Mouse (Mus musculus) megakaryocyte progenitor cell, adult 5-6 weeks (primary cell): ENCODE measurements around the gene Plxna2. TPM values are rescaled to one million over a fixed set of nuclear protein-coding genes. Genes with fewer than 3 reads are reported as not detected.

Experiments used
- ATAC-seq: replicated peaks from 2 replicates; pipeline ENCODE4 v1.8.0; 2016; ENCODE audit warnings: mild to moderate bottlenecking, moderate TSS enrichment, inconsistent platforms; ENCODE audit not compliant: poor library complexity
- total RNA-seq, 2 experiments: library from RNA; stranded (forward) in 1 of 2; stranded (reverse) in 1 of 2; fragments of 157-497, 149-512 nt in 1 of 2; fragments of 200-1000 nt in 1 of 2; gene quantifications; 2 replicates each; pipeline versions ENCODE4 v1.2.3 to v1.2.4; 2015 to 2017

Gene Plxna2
- total RNA-seq, 2 experiments from 2014 or later = 0.17 to 0.72 TPM

DNA sequence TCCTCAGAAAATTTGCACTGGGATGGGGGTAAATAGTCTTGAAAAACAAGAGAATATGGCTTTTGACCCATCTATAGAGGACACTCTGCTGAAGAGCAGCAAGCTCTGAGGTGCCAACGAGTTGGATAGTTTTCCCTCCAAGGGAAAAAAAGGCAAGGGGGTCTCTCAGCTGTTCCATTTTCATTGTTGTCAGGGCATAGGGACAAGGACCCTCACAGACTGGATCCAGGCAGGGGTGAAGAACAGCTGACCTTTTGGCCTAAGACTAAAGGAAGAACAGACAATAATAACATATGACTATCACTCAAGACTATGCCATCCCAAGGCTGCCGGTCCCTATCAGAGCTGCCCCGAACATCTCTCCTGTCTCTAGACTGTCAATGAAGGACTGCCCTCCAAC is 4.2 kb downstream of the Plxna2 start:
- no peak for ATAC-seq

DNA sequence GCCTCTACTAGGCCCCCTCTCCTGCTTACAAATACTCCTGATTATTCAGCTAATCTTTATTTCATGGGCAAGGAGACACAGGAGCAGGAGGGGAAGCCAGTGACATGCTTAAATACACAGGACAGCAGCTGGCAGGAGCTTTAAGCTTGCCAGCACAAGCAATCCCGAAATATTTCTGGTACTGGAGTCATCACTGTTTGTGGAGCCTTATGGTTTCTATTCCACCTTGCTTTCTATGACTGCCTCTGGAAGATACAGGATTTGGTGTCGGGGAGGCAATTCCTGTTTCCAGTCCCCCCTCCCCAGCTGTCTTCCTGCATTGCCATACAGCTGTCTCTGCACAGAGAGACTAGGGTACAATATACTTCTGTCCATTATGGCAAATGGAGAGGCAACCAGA is 4.7 kb downstream of the Plxna2 start:
- ATAC-seq = no peak

DNA sequence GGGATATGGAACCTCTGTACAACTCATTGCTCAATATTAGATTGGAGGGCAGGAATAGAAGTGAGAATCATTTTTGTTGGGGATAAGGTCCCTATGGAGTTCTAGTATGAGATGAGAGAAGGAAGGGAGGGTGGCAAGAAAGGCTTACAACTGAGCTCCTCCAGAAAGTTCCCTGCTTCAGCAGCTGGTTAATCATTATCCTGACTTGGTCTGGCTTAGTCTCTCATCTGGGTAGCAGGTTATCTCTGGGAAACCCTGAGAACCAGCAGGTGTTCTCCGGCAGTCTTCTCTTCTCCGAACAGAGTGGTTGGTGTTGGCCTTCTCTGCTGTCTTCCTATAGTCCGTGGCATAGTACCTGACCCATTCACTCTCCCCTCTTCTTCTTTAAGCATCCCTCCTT is 5.6 kb downstream of the Plxna2 start:
- ATAC-seq = no peak

DNA sequence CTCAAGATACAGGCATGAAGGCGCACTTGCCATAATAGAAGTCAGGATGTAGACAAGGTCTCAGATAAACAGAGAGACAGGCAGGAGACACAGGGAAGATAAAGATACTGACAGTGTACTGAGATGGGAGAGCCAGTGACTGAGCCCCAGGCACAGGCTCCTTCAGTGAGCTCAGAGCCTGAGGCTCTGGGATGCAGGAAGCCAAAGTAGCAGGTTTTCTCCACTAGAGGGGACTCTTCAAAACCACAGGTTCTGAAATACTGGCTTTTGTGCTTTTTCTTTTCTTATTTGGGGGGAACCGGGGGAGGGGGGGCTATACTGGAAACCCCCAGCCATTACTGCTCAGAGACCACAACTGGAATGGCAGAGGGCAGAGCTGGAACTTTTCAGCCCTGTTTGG is 6.4 kb downstream of the Plxna2 start:
- no peak; the same call in 1 of the 2 replicates for ATAC-seq

DNA sequence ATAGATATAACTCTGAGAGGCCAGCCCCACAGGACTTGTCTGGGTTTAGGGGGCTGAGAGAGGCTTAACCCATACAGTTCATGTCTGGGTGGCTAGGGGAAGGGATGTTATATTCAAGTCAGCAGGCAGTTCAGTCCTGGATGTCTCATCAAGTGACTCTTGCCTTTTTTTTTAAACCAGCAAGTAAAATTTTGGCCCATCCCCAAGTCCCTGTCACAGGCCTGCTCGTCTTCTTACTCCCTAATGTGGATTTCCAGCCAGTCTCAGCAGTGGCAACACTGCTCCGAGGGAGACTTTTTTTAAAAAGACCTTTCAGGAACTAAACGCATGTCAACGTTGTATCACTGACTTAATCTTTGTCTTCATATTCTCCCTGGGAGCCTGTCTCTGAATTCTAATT is 7.0 kb downstream of the Plxna2 start:
- no peak for ATAC-seq

DNA sequence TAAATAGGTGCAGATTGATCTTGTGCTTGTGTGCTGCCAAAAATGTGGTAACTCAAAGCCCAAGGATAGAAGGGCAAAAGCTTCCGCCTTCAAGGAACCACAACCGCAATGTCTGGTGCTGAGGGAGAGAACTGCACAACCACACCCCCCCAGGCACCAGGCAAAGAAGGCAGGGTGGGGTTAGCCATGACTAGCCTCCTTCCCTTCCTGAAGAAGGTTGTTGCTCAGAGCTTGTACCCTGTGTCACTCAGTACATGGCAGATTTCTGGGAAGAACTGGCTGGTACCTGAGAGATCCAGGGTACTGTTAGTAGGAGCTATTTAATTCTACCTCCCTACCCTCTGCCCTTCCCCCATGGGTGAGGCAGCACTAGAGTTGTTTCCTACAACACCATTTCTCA is 8.1 kb downstream of the Plxna2 start:
- peak; percentile 75 for ATAC-seq

DNA sequence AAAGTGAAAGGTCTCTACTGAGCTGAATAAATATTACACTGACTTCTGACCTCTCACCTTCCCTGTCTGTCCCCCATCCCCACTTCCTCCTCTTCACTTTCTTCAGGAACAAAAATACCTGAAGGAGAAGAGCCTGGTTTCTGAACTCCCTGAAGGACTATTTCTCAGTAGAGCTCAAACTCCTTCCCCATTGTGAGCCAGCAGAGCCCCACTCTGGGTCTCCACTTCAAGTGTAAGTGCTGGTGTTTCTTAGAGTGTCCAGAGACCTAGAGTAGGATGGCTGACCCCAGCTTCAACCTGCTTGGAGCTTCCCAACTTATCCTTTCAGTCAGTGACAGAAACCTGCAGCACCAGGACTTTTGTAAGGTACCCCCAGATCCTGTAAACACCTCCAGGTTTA is 9.3 kb downstream of the Plxna2 start:
- ATAC-seq = no peak

DNA sequence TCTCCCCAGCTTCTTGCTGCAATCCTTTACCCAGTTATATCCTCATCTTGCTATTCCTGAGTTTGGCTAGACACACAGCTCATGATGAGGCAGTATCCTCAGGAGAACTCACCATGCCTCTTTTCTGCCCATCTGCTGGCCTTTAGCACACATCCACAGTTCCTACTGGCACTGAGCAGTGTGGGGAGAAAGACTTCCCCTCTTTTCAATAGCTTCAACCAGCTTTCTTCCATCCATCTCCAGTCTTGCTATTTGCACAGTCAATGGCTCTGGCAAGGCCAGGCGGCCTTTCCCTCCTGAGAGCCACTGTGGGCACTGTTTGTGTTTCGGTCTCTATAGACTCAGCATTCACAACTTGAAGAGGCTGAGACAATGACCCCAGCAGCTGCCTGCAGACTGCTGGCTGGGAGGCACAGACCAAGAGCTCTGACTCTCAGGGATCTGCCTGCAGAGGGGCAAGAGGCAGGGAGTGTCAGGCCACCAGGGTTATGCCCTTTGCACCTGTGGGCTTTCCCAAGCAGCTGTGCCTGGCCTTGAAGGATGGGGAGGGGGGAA is 11.2 kb downstream of the Plxna2 start:
- no peak for ATAC-seq

DNA sequence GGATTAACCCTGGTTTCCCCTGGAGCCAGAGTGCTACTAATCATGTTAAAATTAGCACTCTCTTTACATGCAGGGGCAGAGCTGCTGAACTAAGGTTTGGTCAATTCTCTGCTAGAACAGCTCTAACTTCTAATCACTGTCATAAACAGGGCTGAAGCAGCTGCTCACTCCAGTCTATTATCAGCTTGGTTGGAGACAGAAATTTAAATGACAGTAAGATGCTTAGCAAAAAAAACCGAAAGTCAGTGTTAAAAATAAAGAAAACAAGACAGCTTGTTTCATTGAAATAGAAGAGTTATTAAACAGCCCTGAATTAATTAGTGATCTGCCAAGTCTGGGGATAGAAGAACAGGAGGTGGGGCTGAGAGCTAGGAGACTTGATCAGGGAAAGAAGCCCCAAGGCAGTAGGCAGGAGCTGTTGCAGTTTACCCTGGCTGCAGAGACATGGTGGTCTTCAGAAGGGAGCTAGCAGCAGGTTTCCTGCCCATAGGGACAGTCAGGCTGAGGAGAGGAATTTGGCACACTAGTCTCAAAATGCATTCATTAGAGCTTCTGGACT is 12.6 kb downstream of the Plxna2 start:
- no peak for ATAC-seq

DNA sequence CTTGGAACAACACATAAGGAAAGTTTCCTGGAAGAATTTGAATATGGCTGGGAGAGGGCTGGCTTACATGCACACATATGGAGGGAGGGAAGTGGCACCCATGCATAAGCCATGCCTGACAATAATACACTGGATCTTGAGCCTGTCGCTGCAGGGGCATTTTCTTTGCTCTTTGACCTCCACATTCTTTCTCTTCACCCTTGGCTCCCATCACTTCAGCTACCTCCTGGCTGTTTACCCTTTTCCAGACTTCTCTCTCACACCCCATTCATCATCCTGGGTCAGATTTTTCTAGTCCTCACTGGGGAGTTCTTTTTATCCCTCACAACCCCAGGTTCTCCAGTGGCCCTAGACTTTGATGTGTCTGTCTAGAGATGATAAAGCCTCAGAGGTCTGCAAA is 13.6 kb downstream of the Plxna2 start:
- no peak for ATAC-seq

DNA sequence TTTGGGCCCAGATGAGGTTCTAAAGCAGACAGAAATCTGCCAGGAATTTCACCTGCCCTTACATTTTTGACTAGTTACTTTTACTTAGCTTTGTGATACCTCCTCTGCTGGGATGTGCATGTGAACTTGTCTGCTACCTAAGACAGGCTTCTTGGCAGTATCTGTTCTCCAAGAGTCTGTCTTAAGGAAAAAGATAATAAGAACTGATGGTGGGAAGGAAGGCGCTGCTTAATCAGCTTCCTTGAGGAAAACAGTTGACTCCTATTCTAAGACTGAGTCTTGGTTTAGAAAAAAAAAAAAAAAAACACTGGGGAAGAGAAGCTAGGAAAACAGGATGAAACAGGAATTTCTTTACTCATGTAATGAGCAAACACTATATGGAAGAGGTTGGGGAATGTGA is 14.0 kb downstream of the Plxna2 start:
- ATAC-seq = no peak

DNA sequence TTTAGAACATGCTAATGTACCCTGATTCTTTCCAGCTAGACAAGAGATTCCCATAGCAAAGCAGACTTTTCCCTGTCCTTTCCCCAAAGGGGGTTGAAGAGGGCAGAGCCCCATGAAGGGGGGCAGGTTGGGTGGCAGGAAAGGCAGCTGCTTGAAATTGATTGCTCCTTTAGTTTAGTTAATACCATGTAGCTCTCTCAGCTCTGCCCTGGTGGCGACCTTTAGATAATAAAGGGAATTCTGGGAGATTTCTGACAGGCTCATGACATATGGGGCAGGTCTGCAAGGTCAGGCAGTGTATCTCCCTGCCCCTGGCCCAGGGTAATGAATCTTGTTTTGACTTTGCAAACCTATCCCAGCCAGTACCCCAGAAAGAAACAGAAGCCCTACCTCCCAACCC is 17.4 kb downstream of the Plxna2 start:
- no peak for ATAC-seq

DNA sequence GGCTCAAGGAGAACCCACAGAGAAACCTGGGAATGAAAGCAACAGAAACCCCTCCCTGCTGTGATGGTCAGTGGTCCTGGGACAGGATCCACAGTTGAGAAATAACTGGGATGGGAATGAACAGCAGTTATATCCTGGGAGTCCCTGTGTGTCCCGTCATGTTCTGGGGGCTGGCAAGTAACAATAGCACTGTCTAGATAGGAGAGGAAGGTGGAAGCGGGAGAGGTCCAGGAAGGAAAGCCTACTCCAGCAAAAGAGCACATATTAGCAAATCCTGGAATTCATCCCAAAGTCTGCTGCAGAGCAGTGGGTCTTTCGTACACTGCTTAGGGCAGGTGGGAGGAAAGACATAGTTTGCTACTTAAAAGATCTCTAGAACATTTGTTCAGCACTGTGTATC is 17.9 kb downstream of the Plxna2 start:
- ATAC-seq = no peak

DNA sequence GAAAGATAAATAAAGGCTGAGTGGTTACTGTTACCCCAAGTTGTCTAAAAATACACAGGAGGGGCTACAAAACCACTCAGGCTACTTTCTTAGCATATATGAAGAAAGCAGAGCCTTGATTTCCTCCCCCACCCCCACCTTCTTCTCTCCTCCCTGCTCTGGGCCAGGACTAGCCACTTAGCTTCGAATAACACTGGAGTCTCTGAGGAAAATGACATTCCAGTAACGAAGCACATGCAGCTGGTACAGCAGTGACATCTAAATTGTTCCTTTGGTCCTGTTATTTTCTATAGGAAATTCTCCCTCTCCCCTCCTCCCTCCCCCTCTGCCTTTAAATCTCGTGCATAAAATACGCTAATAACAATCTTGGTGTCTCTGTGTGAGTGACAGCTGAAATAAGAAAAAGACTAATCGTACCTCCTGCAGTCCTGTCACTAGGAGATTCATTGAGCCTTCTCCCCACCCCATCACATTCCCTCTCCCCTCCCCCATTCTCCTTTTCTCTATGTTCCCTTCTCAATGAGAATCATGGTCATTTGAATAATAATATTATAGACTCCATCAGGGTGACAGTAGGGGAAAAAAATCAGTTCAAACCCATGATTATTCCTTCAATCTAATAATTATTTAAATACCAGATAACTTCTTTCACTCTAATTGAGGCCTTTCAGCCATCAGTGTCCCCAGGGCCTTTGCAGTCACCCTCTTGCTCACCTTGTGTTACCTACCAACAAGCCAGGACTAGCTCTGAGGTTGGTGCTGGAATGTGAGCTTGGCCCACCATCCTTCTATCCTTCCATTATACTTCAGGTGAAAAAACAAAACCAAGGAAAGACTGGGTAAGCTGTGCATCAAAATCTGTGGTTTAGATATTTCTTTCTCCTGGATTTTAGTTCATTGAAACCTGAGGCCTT is 19.6 kb downstream of the Plxna2 start:
- no peak for ATAC-seq

DNA sequence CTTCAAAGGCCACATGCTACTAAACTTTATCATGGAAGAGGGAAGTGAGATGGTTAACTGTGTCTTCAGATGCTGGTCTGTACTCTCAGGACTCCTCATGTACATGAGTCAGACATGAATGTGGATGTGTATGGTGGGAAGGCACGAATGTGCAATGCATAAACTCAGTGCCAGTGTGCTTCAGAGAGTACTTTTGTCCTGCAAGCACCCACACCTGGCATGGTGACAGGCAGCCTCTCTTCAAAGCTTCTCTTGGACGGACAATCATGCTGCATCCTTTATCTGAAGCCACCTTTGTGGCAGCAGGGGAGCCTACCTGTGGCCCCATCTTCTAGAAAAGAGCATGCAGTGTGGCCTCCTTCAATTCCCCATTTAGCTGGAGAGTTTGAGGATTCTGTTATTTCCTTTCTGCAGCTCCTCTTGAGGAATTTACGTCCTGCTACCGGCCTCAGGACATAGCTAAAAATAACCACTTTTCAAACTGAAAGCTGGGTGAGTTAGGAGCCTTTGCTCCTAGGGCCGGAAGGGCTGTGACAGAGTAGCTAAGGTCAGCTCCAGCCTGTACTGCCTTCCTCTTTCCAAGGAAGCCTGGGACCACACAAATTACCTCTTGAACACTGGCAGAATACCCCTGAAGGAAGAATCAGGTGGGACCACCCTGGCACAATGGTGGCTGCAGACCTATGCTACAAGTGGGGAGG is 23.7 kb downstream of the Plxna2 start:
- no peak for ATAC-seq

DNA sequence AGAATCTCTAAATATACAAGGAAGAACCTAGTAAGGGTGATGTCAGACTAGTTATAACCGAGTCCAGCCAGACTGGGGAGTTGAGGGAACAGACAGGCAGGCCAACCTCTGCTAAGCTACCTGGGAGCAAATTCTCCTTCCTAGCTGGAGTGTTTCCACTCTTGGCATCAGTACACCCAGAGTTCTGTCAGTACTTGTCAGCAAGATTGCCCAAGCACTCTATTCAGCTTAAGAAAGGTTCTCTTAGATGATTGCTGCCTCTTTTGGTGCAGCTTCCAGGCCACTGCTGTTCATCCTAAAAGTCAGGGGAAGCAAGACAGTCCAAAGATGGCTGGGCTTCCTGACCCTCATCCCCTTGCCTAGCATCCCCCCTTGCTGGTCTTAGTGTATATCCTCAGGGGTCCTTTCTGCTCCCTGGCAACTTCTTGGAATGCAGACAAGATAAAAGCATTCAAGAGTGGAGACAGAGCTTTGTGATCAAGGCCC is 24.3 kb downstream of the Plxna2 start:
- ATAC-seq = no peak

DNA sequence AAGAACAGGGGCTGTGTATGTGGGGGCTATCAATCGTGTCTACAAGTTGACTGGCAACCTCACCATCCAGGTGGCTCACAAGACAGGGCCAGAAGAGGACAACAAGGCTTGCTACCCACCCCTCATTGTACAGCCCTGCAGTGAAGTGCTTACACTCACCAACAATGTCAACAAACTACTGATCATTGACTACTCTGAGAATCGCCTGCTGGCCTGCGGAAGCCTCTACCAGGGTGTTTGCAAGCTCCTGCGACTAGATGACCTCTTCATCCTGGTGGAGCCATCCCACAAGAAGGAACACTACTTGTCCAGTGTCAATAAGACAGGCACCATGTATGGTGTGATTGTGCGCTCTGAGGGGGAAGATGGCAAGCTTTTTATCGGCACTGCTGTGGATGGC is 25.9 kb downstream of the Plxna2 start:
- no peak for ATAC-seq

DNA sequence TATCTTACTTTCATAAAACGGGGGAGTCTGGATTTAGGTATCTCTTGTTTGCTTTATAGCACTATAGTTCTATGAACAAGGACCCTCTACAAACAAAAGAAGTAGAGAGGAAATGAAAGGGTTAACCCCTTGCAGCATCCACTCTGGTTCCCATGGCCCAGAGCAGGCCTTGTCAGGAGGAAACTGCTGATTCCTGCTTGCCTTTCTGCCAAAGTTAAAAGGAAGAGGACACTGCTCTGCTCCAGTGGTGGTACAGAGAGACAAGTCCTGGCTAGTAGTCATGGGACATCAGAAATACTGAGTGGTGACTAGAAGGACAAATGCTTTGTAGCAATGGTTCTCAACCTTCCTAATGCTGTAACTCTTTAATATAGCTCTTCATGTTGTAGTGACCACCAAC is 27.9 kb downstream of the Plxna2 start:
- no peak for ATAC-seq

DNA sequence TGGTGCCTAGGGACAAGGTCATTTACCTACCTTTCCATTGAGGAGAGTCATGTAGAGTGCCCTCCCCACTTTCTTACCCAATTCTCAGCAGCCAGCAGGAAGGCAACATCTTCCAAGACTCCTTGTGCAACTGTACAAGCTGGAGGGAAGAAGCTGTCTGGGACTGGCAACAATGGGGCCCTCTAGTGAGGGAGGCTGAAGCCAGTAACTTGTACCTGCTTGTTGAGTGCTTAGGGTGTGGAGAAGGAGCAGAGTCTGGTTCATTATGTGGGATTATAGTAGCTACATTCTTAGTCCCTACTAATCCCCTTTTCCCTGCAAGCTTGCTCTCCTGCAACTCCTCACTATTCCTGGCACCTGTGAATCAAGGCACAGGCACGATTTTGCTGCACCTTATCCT is 32.1 kb downstream of the Plxna2 start:
- ATAC-seq = no peak

DNA sequence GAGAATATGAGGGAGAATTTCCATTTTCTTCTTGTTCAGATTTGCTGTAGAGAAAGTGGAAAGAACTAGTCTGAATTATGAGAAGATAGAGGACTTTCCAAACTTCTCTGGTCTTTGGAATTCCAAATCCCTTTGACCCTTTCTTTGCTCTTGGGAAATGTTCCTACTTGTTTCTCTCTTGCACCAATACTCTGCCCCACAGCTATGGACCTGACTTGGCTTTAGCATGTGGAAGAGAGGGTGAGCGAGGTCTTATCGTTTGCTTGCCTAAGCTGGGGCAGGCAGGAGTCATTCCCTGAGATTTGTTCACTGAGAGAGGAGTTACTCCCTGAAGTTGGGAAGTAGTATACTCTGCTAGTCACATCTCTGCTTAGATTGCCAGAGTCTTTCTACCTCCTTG is 32.5 kb downstream of the Plxna2 start:
- ATAC-seq = no peak

DNA sequence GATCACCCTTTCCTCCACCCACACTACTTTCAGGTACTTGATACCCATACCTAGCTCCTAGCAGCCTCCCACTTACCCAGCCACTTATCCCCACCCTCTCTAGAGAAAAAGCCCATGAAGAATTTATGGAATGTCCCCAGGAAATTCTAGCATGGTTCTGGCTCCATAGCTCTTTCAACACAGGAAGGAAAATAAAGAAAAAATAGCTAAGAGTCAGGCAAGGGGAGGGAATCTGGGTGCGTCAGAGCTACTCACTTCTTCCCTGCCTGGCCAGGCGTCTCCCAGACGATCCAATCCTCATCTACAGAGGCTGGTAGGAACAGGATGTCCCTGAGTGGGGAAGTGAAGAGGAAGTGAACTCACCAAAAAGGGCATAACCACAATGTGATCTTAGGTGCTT is 34.0 kb downstream of the Plxna2 start:
- no peak for ATAC-seq
